Mouse (Mus musculus) spleen, adult 2 months (tissue): ENCODE data around the gene Ier5.

Source experiments
- CTCF ChIP-seq: fragments of 200-500 bp; IDR thresholded peaks from 2 replicates; pipeline ENCODE4 v1.5.1; 2011; ENCODE audit warnings: mild to moderate bottlenecking, inconsistent platforms; ENCODE audit not compliant: insufficient read depth, insufficient read length, insufficient replicate concordance; ENCODE audit errors: extremely low read depth
- POLR2A ChIP-seq: fragments of 200-500 bp; IDR thresholded peaks from 2 replicates; pipeline ENCODE4 v1.6.1; 2011; ENCODE audit warnings: low read depth, low read length, inconsistent platforms

- TF ChIP-seq CTCF (no peak), POLR2A (no peak)
Observed at GRCm38 (mm10) chr1:155075856-155076255, 23.6 kb downstream of the Ier5 start.
